Mouse (Mus musculus) embryonic fibroblast, embryonic 13.5 days (primary cell): ENCODE data around the gene Ccz1. TPM values are rescaled to one million over a fixed set of nuclear protein-coding genes. Genes with fewer than 3 reads are reported as not detected.

Experiments used
- H3K27ac ChIP-seq: 2 replicates; pipeline ENCODE4 v1.5.1; 2012; ENCODE audit warnings: low read length, control low read depth, inconsistent platforms; ENCODE audit not compliant: insufficient read depth
- H3K4me1 ChIP-seq: 2 replicates; pipeline ENCODE4 v1.6.1; 2011; ENCODE audit warnings: low read length; ENCODE audit not compliant: control insufficient read depth, insufficient read depth
- H3K4me3 ChIP-seq: 2 replicates; pipeline ENCODE4 v1.5.1; 2011; ENCODE audit warnings: mild to moderate bottlenecking, control low read depth, low read length; ENCODE audit not compliant: insufficient read depth
- CTCF ChIP-seq: IDR thresholded peaks from 2 replicates; pipeline ENCODE4 v1.5.1; 2011; ENCODE audit warnings: mild to moderate bottlenecking, control low read depth, low read length, moderate library complexity, borderline replicate concordance; ENCODE audit not compliant: insufficient read depth
- POLR2A ChIP-seq: IDR thresholded peaks from 2 replicates; pipeline ENCODE4 v1.6.1; 2011; ENCODE audit warnings: low read depth, mild to moderate bottlenecking, control low read depth, low read length, moderate library complexity
- polyA plus RNA-seq: library from polyadenylated mRNA; stranded (reverse); fragments of >200 nt; gene quantifications from 2 replicates; pipeline ENCODE4 v1.2.4, GENCODE M21; 2011; ENCODE audit warnings: low read depth; ENCODE audit not compliant: missing spikeins, insufficient read length

The Ccz1 gene
- polyA plus RNA-seq, 1 experiment, result 69.6 TPM

- Histone ChIP-seq H3K4me3 (no peak overlapping the region), H3K4me1 (no peaks in the 10 kb centered on the region), H3K27ac (no peak overlapping the region)
- TF ChIP-seq POLR2A, result no peak
- TF ChIP-seq CTCF, result no peak
These were observed 64.7 kb downstream of the Ccz1 start for GRCm38 (mm10) chr5:143950016-143950415.

- no peak overlapping the region for H3K27ac ChIP-seq
- no peaks in the 10 kb centered on the region for H3K4me1 ChIP-seq
- TF ChIP-seq CTCF, result no peak
- H3K4me3 ChIP-seq, result no peak overlapping the region
These were observed 66.3 kb downstream of the Ccz1 start for GRCm38 (mm10) chr5:143948361-143948760.

- Histone ChIP-seq H3K4me3 (no peak overlapping the region), H3K4me1 (no peaks in the 10 kb centered on the region), H3K27ac (no peak overlapping the region)
- no peak for TF ChIP-seq CTCF
- no peak for TF ChIP-seq POLR2A
These were observed 71.2 kb downstream of the Ccz1 start for GRCm38 (mm10) chr5:143943231-143944125.

GRCm38 (mm10) chr5:143941588-143941987, 73.1 kb downstream of the Ccz1 start:
- Histone ChIP-seq H3K27ac (no peak overlapping the region), H3K4me3 (no peak overlapping the region), H3K4me1 (no peaks in the 10 kb centered on the region)
- TF ChIP-seq POLR2A, result no peak
- TF ChIP-seq CTCF, result no peak

Other genes starting within 250 kb of the Ccz1 start
- 26.9 and 30.0 TPM in 2 replicates for gene Eif2ak1, start 197.1 kb downstream of the Ccz1 start, polyA plus RNA-seq
- not detected in 2 replicates for gene Ankrd61, start 117.2 kb downstream of the Ccz1 start, polyA plus RNA-seq
- 94.0 and 102 TPM in 2 replicates for gene Aimp2, start 105.0 kb downstream of the Ccz1 start, polyA plus RNA-seq
- 13.1 and 19.5 TPM in 2 replicates for gene Pms2, start 104.9 kb downstream of the Ccz1 start, polyA plus RNA-seq
- gene Gm42421, start 86.7 kb downstream of the Ccz1 start, polyA plus RNA-seq, result 1.2 TPM in 1 of 2 replicates, not detected in the other
- gene Rsph10b, start 81.8 kb downstream of the Ccz1 start, polyA plus RNA-seq, result 0.77 TPM in 1 of 2 replicates, not detected in the other
- not detected in 2 replicates for gene Ocm, start 11.8 kb upstream of the Ccz1 start, polyA plus RNA-seq
- gene Lmtk2, start 85.6 kb upstream of the Ccz1 start, polyA plus RNA-seq, result 9.3 and 10.4 TPM in 2 replicates
- gene Bhlha15, start 175.4 kb upstream of the Ccz1 start, polyA plus RNA-seq, result not detected in 2 replicates
- gene Tecpr1, start 208.7 kb upstream of the Ccz1 start, polyA plus RNA-seq, result 15.1 and 15.7 TPM in 2 replicates
- 90.6 and 104 TPM in 2 replicates for gene Bri3, start 229.6 kb upstream of the Ccz1 start, polyA plus RNA-seq